In the genomic region with DNA sequence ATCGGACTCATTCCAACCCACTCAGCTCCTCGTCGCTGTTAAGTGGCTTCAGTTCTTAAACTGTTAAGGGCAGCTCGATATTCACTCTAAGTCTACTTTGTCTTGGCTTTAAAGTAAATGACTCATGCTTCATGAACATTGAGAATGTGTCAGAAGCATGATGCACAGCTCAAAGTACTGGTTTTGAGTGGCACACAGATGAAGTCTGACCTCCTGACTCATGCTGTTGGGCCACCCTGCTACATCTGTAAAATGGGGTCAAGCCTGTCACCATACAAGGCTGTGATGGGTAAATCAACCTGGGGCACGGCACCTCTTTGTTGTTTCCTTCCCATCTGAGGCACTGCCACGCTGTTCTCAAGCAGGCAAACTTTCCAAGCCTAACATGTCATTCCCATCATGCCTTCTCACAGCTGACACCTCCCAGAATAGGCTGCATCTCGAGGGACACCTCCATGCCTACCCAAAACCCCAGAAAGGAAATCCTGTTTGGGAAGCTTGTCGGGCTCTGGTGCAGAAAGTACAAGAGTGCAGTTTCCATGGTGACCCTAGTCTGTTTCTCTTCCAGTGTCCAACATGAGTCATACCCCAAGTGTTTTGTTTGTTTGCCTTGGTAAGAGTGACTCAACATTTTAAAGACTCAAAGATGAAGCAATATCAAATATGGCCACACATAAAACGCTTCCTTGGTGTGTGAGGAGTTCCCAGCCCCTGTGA, we compare ENCODE assay signal across 9 mouse cellular contexts. TPM values are rescaled to one million over a fixed set of nuclear protein-coding genes. Genes with fewer than 3 reads are reported as not detected.
DNase-seq lines count a peak whose midpoint lies in the region; ATAC-seq and TF ChIP-seq lines count a peak whose summit lies in the region.
"Had no signal": no experiment of that assay in that cellular context is flagged by ENCODE, and none has a peak within 500 bp of the region (broad histone marks: within the 10 kb centered on the region; RNA-seq: fewer than 3 reads in every experiment).

No protein-coding gene starts in this region.

- no peak for TF ChIP-seq EP300 in heart, adult 2 months (IDR thresholded peaks at IDR 0.05; ENCODE audit: insufficient read depth, low read depth, low read length)

- no peaks in the 10 kb centered on the region for H3K9me3 ChIP-seq in heart, embryonic 10.5 days

- WGBS in heart, adult 2 months, result 44% methylated on average over 9 of the region's 9 CpGs
- WGBS in heart, embryonic 10.5 days, result 63% methylated on average over 9 of the region's 9 CpGs

- no peaks in the 10 kb centered on the region for H3K27me3 ChIP-seq in heart, adult 2 months (ENCODE audit: control insufficient read depth, insufficient read depth, low read length)
- H3K27me3 ChIP-seq in heart, embryonic 10.5 days (ENCODE audit: insufficient read depth, poor library complexity, severe bottlenecking), result no peaks in the 10 kb centered on the region

- no peak overlapping the region for H3K9ac ChIP-seq in heart, adult 2 months (ENCODE audit: low read depth, low read length)
- H3K9ac ChIP-seq: liver, embryonic 14.5 days had no signal

- no peaks in the 10 kb centered on the region for H3K79me2 ChIP-seq in heart, adult 2 months (replicated peaks; ENCODE audit: control insufficient read depth, insufficient read depth, low read length)

- intact Hi-C loops in heart, adult 2 months (cut with DNase I), result no loop called here

- peak; percentile 38 to 55 for DNase-seq in heart, adult 2 months
- no peak for DNase-seq in heart, embryonic 10.5 days (ENCODE audit: low spot score)
- peak; percentile 99 for DNase-seq in 3T3-L1 (ENCODE audit: low read depth, low spot score)
- peak; percentile 62 for DNase-seq in adrenal gland, adult 8-10 months
- DNase-seq in heart, postnatal 4 days, result peak; percentile 33
- no peak for DNase-seq in ovary, postnatal 36 days (ENCODE audit: low spot score)
- DNase-seq in layer of hippocampus, postnatal 25 days (ENCODE audit: extremely low spot score in 1 of 2, low spot score in 1 of 2), result no peak

- TF ChIP-seq CTCF in heart, adult 2 months (IDR thresholded peaks at IDR 0.05), result no peak

- no peak overlapping the region for H3K4me3 ChIP-seq in heart, adult 2 months
- no peak overlapping the region for H3K4me3 ChIP-seq in heart, embryonic 10.5 days

- no peaks in the 10 kb centered on the region; the same call in 1 of the 2 replicates for H3K36me3 ChIP-seq in heart, adult 2 months (ENCODE audit: control insufficient read depth, insufficient read depth, low read length)
- peaks cover 85% of the 10 kb centered on the region for H3K36me3 ChIP-seq in heart, embryonic 10.5 days

- peak overlapping the region; percentile 80 for H3K27ac ChIP-seq in heart, adult 2 months
- H3K27ac ChIP-seq in heart, embryonic 10.5 days, result no peak overlapping the region
- H3K27ac ChIP-seq: liver, embryonic 14.5 days had no signal

- peaks cover 4% of the 10 kb centered on the region for H3K4me1 ChIP-seq in heart, adult 2 months (ENCODE audit: control insufficient read depth, insufficient read depth, low read length)
- H3K4me1 ChIP-seq in heart, embryonic 10.5 days, result peaks cover 21% of the 10 kb centered on the region

- peak; percentile 71 for ATAC-seq in megakaryocyte progenitor cell, adult 5-6 weeks (replicated peaks; ENCODE audit: poor library complexity)

- peak; percentile 24; the same call in 1 of the 2 replicates for TF ChIP-seq POLR2A in heart, adult 2 months (IDR thresholded peaks at IDR 0.05; ENCODE audit: insufficient read depth, low read depth, low read length)

RNA-seq across cellular contexts. Expression of gene Tmem43, which starts 15.2 kb away (rescaled TPM):
- 10 to 100 TPM; 23.1 to 24.4 TPM for total RNA-seq in heart, adult 2 months (2021)
- polyA plus RNA-seq in heart, adult 2 months (2012; rRNA removed), result 29.8 and 34.0 TPM in 2 replicates
- polyA plus RNA-seq in heart, embryonic 10.5 days (2016; fragmentation: Nextera tagmentation; extraction: Ambion mirVana), result 36.7 and 41.6 TPM in 2 replicates
- 10 to 100 TPM; 46.0 to 70.9 (median 60.9) TPM for total RNA-seq in adrenal gland, adult 8-10 months (2022)
- total RNA-seq in heart, postnatal 4 days (2021), result 10 to 100 TPM; 21.3 to 24.4 TPM
- 53.7 and 59.0 TPM in 2 replicates for total RNA-seq in megakaryocyte progenitor cell, adult 5-6 weeks (2015)
- 58.1 and 70.3 TPM in 2 replicates for total RNA-seq in megakaryocyte progenitor cell, adult 5-6 weeks (2017)
- total RNA-seq in layer of hippocampus, postnatal 25 days (2021), result 10 to 100 TPM; 30.8 to 32.0 TPM

RNA-seq across cellular contexts. Expression of gene Chchd4, which starts 15.3 kb away (rescaled TPM):
- total RNA-seq in heart, adult 2 months (2021), result 10 to 100 TPM; 15.3 to 17.0 TPM
- polyA plus RNA-seq in heart, adult 2 months (2012; rRNA removed), result 8.7 and 12.8 TPM in 2 replicates
- polyA plus RNA-seq in heart, embryonic 10.5 days (2016; fragmentation: Nextera tagmentation; extraction: Ambion mirVana), result 40.7 and 42.5 TPM in 2 replicates
- total RNA-seq in adrenal gland, adult 8-10 months (2022), result 10 to 100 TPM; 16.6 to 19.3 (median 18.2) TPM
- total RNA-seq in heart, postnatal 4 days (2021), result 10 to 100 TPM; 19.3 to 19.8 TPM
- 25.5 and 28.2 TPM in 2 replicates for total RNA-seq in megakaryocyte progenitor cell, adult 5-6 weeks (2015)
- 24.3 TPM in 2 replicates for total RNA-seq in megakaryocyte progenitor cell, adult 5-6 weeks (2017)
- total RNA-seq in layer of hippocampus, postnatal 25 days (2021), result 10 to 100 TPM; 18.9 to 19.7 TPM

RNA-seq across cellular contexts. Expression of gene Xpc, which starts 27.0 kb away (rescaled TPM):
- total RNA-seq in heart, adult 2 months (2021), result 10 to 100 TPM in 1 of 2 experiments, 1 to 10 TPM in 1; 9.3 to 10.7 TPM
- 5.6 and 7.7 TPM in 2 replicates for polyA plus RNA-seq in heart, adult 2 months (2012; rRNA removed)
- polyA plus RNA-seq in heart, embryonic 10.5 days (2016; fragmentation: Nextera tagmentation; extraction: Ambion mirVana), result 12.2 and 14.2 TPM in 2 replicates
- total RNA-seq in adrenal gland, adult 8-10 months (2022), result 10 to 100 TPM; 19.6 to 24.0 (median 22.6) TPM
- total RNA-seq in heart, postnatal 4 days (2021), result 10 to 100 TPM in 1 of 2 experiments, 1 to 10 TPM in 1; 9.2 to 10.4 TPM
- total RNA-seq in megakaryocyte progenitor cell, adult 5-6 weeks (2015), result 31.1 and 31.6 TPM in 2 replicates
- total RNA-seq in megakaryocyte progenitor cell, adult 5-6 weeks (2017), result 79.0 and 80.6 TPM in 2 replicates
- total RNA-seq in layer of hippocampus, postnatal 25 days (2021), result 10 to 100 TPM; 12.6 to 14.2 TPM

RNA-seq across cellular contexts. Expression of gene Lsm3, which starts 27.1 kb away (rescaled TPM):
- total RNA-seq in heart, adult 2 months (2021), result 10 to 100 TPM; 55.8 to 59.7 TPM
- polyA plus RNA-seq in heart, adult 2 months (2012; rRNA removed), result 31.0 and 50.3 TPM in 2 replicates
- 228 and 283 TPM in 2 replicates for polyA plus RNA-seq in heart, embryonic 10.5 days (2016; fragmentation: Nextera tagmentation; extraction: Ambion mirVana)
- total RNA-seq in adrenal gland, adult 8-10 months (2022), result 10 to 100 TPM; 29.6 to 42.9 (median 37.4) TPM
- total RNA-seq in heart, postnatal 4 days (2021), result 100 to 1,000 TPM in 1 of 2 experiments, 10 to 100 TPM in 1; 96.0 to 101 TPM
- total RNA-seq in megakaryocyte progenitor cell, adult 5-6 weeks (2015), result 148 and 154 TPM in 2 replicates
- 468 and 492 TPM in 2 replicates for total RNA-seq in megakaryocyte progenitor cell, adult 5-6 weeks (2017)
- 10 to 100 TPM; 35.8 to 38.4 TPM for total RNA-seq in layer of hippocampus, postnatal 25 days (2021)

Comparison
In these comparisons a context has a peak if more than half of its experiments do, and no peak if none do; other contexts are left out.
1. DNase-seq: peak in heart, adult 2 months (2 of 2), 3T3-L1 (single experiment), adrenal gland, adult 8-10 months (single experiment) and heart, postnatal 4 days (single experiment); none in heart, embryonic 10.5 days (single experiment), ovary, postnatal 36 days (single experiment) and layer of hippocampus, postnatal 25 days (0 of 2).